Mouse (Mus musculus) hindbrain, embryonic 12.5 days (tissue): ENCODE results near the gene Cd84. TPM values are rescaled to one million over a fixed set of nuclear protein-coding genes. Genes with fewer than 3 reads are reported as not detected.

ENCODE experiments used
- ATAC-seq: fragments of 200-750 bp; cut with Nextera tagmentation; 2 replicates; pipeline ENCODE4 v1.8.0; 2017; ENCODE audit warnings: moderate TSS enrichment; ENCODE audit not compliant: low FRiP score
- H3K27ac ChIP-seq: fragments of 300-500 bp; sonication (generic); 2 replicates; pipeline ENCODE4 v1.5.1; 2016; ENCODE audit warnings: mild to moderate bottlenecking
- H3K27me3 ChIP-seq: fragments of 300-500 bp; sonication (generic); 2 replicates; pipeline ENCODE4 v1.6.1; 2016; ENCODE audit warnings: mild to moderate bottlenecking
- H3K36me3 ChIP-seq: fragments of 300-500 bp; sonication (generic); 2 replicates; pipeline ENCODE4 v1.6.1; 2016; ENCODE audit warnings: mild to moderate bottlenecking
- H3K4me1 ChIP-seq: fragments of 300-500 bp; sonication (generic); 2 replicates; pipeline ENCODE4 v1.6.1; 2016
- H3K4me2 ChIP-seq: fragments of 300-500 bp; sonication (generic); replicated peaks from 2 replicates; pipeline ENCODE4 v1.6.1; 2016; ENCODE audit warnings: mild to moderate bottlenecking
- H3K4me3 ChIP-seq: fragments of 300-500 bp; sonication (generic); 2 replicates; pipeline ENCODE4 v1.5.1; 2016; ENCODE audit warnings: mild to moderate bottlenecking
- H3K9ac ChIP-seq: fragments of 300-500 bp; sonication (generic); 2 replicates; pipeline ENCODE4 v1.6.1; 2016; ENCODE audit warnings: mild to moderate bottlenecking, moderate library complexity
- H3K9me3 ChIP-seq: fragments of 300-500 bp; sonication (generic); replicated peaks from 2 replicates; pipeline ENCODE4 v1.6.1; 2016; ENCODE audit warnings: mild to moderate bottlenecking
- WGBS: fragments of 180-500 bp; shearing (Covaris S2); methylation state at CpG from one replicate; pipeline ENCODE4 v1.1.7; 2016; 5-methylcytosine and 5-hydroxymethylcytosine counted together
- polyA plus RNA-seq: library from polyadenylated mRNA; unstranded; fragments of >200 nt; fragmentation: Nextera tagmentation; extraction: Ambion mirVana; gene quantifications from 2 replicates; pipeline ENCODE4 v1.2.1, GENCODE M21; 2016

Cd84 gene
- polyA plus RNA-seq, 1 experiment from 2014 or later = 1.3 TPM

- no peaks in the 10 kb centered on the region for H3K36me3 ChIP-seq
- 86% methylated on average over 6 of the region's 6 CpGs for WGBS
- no peak for ATAC-seq
- no peak overlapping the region for H3K4me3 ChIP-seq
- no peak overlapping the region for H3K27ac ChIP-seq
- H3K4me1 ChIP-seq = no peaks in the 10 kb centered on the region
- no peak overlapping the region for H3K4me2 ChIP-seq
- H3K9me3 ChIP-seq = no peaks in the 10 kb centered on the region
- H3K9ac ChIP-seq = no peak overlapping the region
- no peaks in the 10 kb centered on the region for H3K27me3 ChIP-seq
These were observed 80.5 kb downstream of the Cd84 start for GRCm38 (mm10) chr1:171919901-171920510.

- no peak overlapping the region for H3K4me2 ChIP-seq
- H3K9me3 ChIP-seq = no peaks in the 10 kb centered on the region
- no peak overlapping the region for H3K4me3 ChIP-seq
- H3K9ac ChIP-seq = no peak overlapping the region
- no peak for ATAC-seq
- no peaks in the 10 kb centered on the region for H3K27me3 ChIP-seq
- H3K4me1 ChIP-seq = no peaks in the 10 kb centered on the region
- 89% methylated on average over 9 of the region's 9 CpGs for WGBS
- no peaks in the 10 kb centered on the region for H3K36me3 ChIP-seq
- H3K27ac ChIP-seq = no peak overlapping the region
These were observed 81.6 kb downstream of the Cd84 start for GRCm38 (mm10) chr1:171920989-171921621.

GRCm38 (mm10) chr1:171921641-171922040 is 82.1 kb downstream of the Cd84 start:
- Histone ChIP-seq H3K9me3 (no peaks in the 10 kb centered on the region), H3K4me1 (no peaks in the 10 kb centered on the region), H3K9ac (no peak overlapping the region), H3K4me3 (no peak overlapping the region), H3K27ac (no peak overlapping the region), H3K36me3 (no peaks in the 10 kb centered on the region), H3K4me2 (no peak overlapping the region), H3K27me3 (no peaks in the 10 kb centered on the region)
- ATAC-seq = no peak
- 70% methylated on average over 2 of the region's 2 CpGs for WGBS

- no peaks in the 10 kb centered on the region for H3K9me3 ChIP-seq
- H3K36me3 ChIP-seq = no peaks in the 10 kb centered on the region
- H3K4me1 ChIP-seq = no peaks in the 10 kb centered on the region
- H3K9ac ChIP-seq = no peak overlapping the region
- ATAC-seq = no peak
- H3K27ac ChIP-seq = no peak overlapping the region
- H3K4me2 ChIP-seq = no peak overlapping the region
- H3K4me3 ChIP-seq = no peak overlapping the region
- no peaks in the 10 kb centered on the region for H3K27me3 ChIP-seq
- WGBS = 91% methylated on average over 5 of the region's 5 CpGs
These were observed 83.3 kb downstream of the Cd84 start for GRCm38 (mm10) chr1:171922844-171923243.

GRCm38 (mm10) chr1:171924900-171925299 is 85.4 kb downstream of the Cd84 start:
- Histone ChIP-seq H3K9me3 (no peaks in the 10 kb centered on the region), H3K4me1 (no peaks in the 10 kb centered on the region), H3K27ac (no peak overlapping the region), H3K4me3 (no peak overlapping the region), H3K27me3 (no peaks in the 10 kb centered on the region), H3K9ac (no peak overlapping the region), H3K36me3 (no peaks in the 10 kb centered on the region), H3K4me2 (no peak overlapping the region)
- no peak for ATAC-seq
- 89% methylated on average over 3 of the region's 3 CpGs for WGBS

GRCm38 (mm10) chr1:171933851-171934250 is 94.4 kb downstream of the Cd84 start:
- H3K4me1 ChIP-seq = no peaks in the 10 kb centered on the region
- no peaks in the 10 kb centered on the region for H3K27me3 ChIP-seq
- no peak overlapping the region for H3K27ac ChIP-seq
- H3K4me3 ChIP-seq = no peak overlapping the region
- ATAC-seq = no peak
- H3K9ac ChIP-seq = no peak overlapping the region
- no peaks in the 10 kb centered on the region for H3K36me3 ChIP-seq
- no peak overlapping the region for H3K4me2 ChIP-seq
- H3K9me3 ChIP-seq = no peaks in the 10 kb centered on the region
- WGBS = 85% methylated on average over 3 of the region's 3 CpGs

- H3K36me3 ChIP-seq = no peaks in the 10 kb centered on the region
- H3K4me3 ChIP-seq = no peak overlapping the region
- no peak overlapping the region for H3K9ac ChIP-seq
- ATAC-seq = no peak
- no peaks in the 10 kb centered on the region for H3K27me3 ChIP-seq
- no peaks in the 10 kb centered on the region for H3K9me3 ChIP-seq
- no peak overlapping the region for H3K27ac ChIP-seq
- H3K4me1 ChIP-seq = no peaks in the 10 kb centered on the region
- no peak overlapping the region for H3K4me2 ChIP-seq
- WGBS = 79% methylated on average over 14 of the region's 14 CpGs
These were observed 99.8 kb downstream of the Cd84 start for GRCm38 (mm10) chr1:171938952-171939948.

Other genes starting within 250 kb of the Cd84 start
- not detected in 2 replicates for gene Ly9, start 232.3 kb upstream of the Cd84 start, polyA plus RNA-seq
- not detected in 2 replicates for gene Slamf7, start 186.7 kb upstream of the Cd84 start, polyA plus RNA-seq
- 0.48 and 0.52 TPM in 2 replicates for gene Cd48, start 157.7 kb upstream of the Cd84 start, polyA plus RNA-seq
- 0.29 and 0.31 TPM in 2 replicates for gene Slamf1, start 72.6 kb upstream of the Cd84 start, polyA plus RNA-seq
- 0.08 TPM in 1 of 2 replicates, not detected in the other for gene Gm10521, start 56.0 kb downstream of the Cd84 start, polyA plus RNA-seq
- 0.08 and 0.27 TPM in 2 replicates for gene Slamf6, start 77.8 kb downstream of the Cd84 start, polyA plus RNA-seq
- gene Vangl2, start 188.7 kb downstream of the Cd84 start, polyA plus RNA-seq = 60.4 and 68.6 TPM in 2 replicates
- gene Nhlh1, start 217.9 kb downstream of the Cd84 start, polyA plus RNA-seq = 14.5 and 15.3 TPM in 2 replicates
- 233 and 256 TPM in 2 replicates for gene Copa, start 242.8 kb downstream of the Cd84 start, polyA plus RNA-seq
- 128 and 132 TPM in 2 replicates for gene Ncstn, start 243.1 kb downstream of the Cd84 start, polyA plus RNA-seq